Mouse (Mus musculus) thymus, postnatal 10 days (tissue): ENCODE data around the gene Lpar5.

Experiments used
- DNase-seq, 2 experiments: peaks; one replicate each; pipeline ENCODE4 v3.0.0; 2021; ENCODE audit warnings: low spot score in 2 of 2

Gene Lpar5

DNA sequence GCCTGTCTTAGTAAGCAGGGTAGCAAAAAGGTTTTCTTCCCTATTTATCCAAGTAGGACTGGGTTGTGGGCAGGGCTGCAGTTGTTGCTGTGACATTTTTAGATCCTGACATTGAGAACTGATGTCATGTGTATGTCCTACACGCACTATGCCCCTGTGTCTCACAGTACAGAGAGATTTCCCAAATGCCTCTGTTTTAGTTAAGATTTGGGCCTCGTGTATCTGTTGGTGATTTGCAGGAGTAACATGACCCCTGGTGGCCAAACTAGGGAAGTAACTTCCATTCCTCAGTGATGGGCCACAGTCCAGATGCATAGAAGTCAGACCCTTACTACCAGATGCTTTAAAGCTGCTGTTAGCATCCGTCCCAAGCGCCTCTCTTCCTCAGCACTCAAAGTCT is 16.7 kb downstream of the Lpar5 start:
- DNase-seq = peak in 1 of 2 experiments; percentile 72

DNA sequence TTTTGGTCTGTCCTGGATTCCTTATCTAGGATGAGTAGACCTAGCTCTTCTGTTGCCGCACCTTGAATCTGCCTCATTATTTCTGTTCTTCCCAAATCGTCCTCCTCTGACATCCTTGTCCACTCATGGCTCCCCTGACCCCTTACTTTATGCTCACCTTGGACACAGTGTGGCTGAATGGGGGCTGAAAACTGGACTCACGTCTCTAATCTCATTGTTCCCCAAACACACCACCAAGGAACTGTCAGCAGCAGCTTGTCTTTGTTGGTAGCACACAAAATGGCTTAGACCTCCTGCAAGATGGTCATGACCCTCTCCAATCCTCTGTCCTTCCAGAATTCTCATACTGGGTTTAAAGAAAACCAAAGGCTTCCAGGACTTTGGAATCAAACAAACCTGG is 20.2 kb downstream of the Lpar5 start:
- DNase-seq = no peak

DNA sequence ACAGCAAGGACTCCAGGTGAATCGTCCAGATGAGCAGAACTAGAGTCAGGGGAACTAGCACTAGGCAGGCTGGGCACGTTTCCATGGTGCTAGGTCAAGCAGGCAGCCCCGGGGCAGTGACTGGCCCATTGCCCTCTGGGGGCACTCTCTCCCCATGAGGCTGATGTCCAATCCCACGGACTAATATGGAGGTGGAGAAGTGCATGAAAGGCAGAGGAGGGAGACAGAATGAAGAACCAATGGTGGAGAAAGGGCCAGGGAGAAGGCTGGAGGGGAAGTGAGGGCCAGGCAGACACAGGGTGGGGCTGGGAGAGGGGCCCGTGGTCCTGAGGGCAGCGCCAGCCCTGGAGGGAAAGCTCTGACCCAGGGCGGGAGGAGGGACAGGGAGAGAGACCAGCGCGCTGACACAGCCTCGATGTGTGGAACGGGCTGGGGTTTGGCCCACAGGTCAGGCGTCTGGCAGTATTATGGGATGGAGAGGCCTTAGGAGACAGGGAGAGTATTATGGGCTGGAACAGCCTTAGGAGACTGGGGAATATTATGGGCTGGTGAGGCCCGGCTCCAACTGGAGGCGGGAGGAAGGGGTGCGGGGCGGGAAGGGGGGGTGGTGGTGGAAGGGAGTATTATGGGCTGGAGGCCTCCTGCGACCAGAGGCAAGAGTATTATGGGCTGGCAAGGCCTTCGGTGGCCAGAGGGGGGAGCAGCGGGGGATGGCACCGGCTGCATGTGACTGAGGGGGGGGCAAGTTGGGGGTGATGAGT is 21.0 kb downstream of the Lpar5 start:
- DNase-seq = peak in 1 of 2 experiments; percentile 44

DNA sequence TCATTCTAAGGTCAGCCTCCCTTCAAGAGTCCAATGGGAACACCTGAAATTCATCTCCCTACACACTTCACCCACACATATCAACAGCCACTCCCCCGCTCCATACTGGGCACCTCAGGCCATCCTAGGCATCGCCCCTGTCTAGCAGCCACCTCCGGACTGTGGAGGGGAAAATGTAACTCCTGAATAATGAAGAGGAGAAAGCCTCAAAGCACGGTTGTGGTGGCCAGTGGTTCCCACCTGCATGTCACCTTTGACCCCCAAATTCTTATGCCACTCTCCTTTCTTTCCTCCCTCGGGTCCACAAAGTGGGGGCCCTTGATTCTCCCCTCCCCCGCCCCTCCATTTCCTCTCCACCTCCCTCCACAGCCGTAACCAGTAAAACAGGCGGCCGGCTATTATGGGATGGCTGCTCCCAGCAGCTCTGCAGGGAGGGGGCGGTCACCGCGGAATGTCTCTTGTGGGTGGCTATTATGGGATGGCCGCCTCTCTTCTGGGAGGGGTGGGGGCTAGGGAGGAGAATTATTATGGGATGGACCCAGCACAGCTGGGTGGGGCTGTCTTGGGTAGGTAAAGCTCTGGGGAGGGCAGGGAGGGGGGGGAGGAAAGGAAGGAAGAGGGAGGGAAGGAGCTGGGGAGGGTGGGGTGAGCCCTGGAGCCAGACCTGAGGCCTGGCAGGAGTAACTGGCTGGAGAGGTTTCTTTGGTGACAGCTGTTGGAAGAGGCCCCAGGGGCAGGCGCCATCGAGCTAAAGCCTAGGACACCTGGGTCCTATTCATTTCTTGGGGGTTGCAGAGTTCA is 22.0 kb downstream of the Lpar5 start:
- DNase-seq = peak; percentile 72 to 78

DNA sequence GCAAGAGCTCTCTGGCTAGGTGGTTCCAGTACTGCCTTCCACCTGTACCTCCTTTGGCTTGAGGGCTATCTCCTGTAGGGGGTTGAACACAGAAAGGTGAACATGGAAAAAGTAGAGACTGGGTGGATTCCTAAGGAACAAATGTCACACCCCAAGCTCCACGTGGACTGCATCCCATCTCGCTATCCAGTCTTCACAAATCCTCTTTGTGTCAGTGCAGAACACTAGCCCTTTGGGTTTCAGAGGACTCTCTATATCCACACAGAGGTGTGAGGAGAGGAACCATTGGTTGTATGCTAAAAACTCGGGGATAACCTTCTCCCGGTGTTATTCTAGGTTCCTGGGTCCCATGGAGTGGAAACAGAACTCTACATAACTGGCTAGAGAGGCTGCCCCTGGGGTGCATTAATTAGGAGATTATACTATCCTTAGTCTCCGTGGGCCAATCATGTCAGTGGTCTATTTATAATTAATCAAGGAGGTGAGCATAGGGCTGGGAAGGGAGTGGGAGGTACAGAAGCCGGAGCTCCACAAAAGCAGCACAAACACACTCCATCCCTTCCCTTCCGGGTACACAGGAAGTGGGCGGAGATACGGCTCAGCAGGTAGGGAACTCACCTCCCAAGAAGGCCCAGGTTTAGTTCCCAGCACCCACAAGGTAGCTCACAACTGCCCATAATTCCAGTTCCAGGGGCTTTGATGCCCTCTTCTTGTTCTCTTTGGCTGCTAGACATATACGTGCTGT is 22.8 kb downstream of the Lpar5 start:
- no peak for DNase-seq

DNA sequence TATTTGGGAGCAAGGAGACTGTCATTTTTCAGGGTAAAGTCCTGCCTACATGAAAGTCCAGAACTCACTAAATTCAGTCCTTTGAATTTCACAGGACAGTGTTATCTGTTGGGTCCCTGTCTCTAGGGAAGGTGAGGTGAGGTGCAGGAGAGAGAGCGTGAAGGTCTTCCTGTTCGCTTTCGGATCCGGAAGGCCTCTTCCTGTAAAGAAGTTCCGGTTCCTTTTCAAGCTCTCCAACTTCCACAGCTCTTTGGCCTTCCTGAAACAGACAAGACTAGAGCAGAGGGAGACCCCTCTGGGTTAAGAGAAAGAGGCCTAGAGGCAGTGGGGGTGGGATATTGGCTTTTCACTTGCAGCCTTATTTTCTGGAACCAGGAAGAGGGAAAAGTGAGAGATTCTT is 24.7 kb downstream of the Lpar5 start:
- DNase-seq = peak in 1 of 2 experiments; percentile 41

DNA sequence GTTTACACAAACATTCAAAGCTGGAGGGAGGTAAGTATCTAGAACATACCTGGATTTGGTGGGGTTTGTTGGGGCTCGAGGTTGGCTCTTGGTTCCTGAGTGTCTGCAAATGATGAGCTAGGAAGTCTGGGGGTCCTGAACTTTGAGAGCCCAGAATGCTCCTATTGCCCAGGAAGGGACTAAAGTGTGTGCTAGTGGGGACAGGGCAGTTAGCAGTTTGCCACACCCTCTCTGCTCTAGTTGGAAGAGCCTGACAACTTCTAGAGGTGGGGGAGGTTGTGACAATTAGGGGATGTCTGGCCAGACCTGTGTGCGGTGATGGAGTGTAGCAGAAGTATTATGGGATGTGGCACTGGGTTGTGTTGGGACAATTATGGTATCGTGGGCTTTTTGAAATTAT is 27.1 kb downstream of the Lpar5 start:
- no peak for DNase-seq

DNA sequence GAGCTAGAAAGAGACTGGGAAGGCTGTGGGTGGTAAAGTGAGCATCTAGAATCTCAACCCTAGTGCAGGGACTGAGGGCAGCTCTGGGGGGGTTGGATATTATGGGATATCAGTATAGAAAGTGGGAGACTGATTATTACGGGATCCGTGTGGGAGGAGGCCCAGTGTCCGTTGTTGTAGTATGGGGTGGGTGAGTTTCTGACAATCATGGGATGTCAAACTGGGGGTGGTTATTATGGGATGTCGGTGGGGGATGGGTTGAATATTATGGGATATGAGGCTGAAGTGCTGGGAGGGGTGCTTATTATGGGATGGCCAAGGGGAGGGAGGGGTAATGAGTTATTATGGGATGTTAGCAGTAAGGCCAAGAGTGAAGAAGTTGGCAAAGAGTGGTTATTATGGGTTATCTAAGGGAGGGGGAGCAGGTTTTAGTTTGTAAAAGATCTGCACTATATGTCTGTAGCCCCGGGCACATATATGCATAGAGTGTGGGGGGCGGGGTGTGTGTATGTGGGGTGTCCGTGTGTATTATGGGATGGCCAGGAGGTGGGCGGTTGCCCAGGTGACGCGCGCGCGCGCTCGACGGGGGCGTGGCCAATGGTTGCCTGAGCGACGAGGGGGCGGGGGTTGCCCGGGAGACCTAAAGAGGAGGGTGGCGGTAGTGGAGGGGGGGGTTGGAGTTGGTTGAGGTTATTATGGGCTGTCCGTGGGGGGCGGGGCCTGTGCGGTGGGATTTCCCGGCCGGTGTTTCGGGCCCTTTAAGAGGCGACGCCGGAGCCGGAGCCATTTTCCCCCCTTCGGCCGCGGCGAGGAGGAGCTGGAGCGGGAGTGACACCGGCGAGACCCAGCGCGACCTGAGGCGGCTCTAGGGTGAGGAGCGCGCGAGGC is 27.9 kb downstream of the Lpar5 start, which contains the start of gene Chd4:
Gene Chd4 (plus strand): TSS at position 591 of the 888 bp plus-strand sequence.
- peak; percentile 92 to 95 for DNase-seq

DNA sequence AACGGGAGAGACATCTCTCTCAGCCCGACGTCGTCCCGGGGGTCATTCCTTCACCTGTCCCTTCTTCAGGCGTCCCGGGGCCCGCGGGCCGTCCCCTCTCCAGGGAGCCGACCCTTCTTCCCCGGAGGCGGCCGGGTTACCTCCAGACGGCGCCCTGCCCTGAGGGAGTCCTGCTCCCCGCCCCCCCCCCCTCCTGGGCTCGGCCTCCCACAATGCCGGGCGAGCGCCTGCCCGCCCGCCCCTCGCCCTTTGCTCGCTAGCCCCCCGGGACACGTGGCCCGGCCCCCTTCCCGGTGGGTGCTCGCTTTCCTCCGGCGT is 28.5 kb downstream of the Lpar5 start:
- no peak for DNase-seq

DNA sequence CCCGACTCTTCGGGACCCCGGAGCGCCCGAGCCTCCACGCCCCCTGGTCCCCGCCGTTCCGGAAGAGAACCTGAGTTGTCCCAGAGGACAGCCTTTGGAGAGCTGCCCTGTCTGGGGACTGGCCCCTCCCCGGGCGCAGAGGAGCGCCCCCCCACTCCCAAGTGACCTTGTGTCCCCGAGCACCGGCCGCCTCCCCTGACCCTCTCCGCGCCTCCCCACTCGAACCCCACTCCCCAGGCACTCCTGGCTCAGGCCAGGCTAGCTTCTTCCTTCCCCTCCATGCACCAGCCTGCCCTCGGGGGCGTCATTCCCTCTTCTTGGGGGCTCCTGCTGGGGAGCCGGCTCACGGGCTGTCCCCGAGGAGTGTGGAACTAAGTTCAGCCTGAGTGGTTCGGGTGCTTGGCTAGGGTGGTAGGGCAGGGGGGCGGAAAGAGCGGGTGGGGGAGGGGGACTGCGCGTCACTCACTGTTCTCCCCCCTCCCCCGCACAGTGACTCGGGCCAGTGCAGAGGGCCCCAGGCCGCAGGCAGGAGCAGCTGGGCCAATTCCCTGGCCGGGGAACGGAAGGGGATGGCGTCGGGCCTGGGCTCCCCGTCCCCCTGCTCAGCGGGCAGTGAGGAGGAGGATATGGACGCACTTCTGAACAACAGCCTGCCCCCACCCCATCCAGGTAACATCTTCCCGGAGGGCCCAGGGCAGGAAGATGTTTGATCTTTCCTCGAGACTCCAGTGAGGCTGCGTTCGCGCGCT is 29.1 kb downstream of the Lpar5 start:
- DNase-seq = peak; percentile 60 to 74

DNA sequence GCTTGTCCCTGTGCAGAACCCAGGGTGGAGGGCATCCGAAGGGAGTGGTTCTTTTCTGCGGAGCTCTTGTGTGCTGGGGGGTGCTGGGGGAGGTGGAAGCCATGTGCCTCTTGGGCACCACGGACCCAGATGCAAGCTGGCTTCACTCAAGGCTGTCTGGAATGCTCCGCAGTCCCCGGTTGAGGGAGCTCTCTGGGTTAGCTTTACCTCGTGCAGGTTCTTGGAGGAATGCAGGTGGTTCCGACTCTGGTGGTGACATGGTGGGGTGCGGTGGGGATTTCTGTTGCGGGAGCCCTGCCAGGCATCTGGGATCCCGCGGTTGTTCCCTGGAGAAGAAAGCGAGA is 29.6 kb downstream of the Lpar5 start:
- peak; percentile 47 to 48 for DNase-seq

DNA sequence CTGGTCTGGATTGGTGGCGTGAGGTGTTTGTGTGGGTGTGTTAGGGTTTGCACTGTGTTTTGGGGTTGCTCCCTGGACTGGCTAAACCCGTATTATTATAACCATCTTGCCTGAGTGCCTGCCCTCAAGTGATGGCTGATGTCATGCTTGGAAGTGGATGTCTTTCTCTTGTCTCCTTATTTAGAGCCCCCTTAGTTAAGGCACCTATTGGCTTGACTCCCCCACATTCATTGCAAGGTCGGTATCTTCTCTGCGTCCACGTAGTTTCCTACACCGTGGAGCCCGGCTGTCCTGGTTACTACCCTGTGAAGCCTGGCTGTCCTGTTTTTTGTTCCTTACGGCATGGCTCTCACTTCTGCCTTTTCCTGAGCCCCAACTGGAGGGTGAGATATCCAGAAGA is 30.2 kb downstream of the Lpar5 start:
- DNase-seq = no peak

DNA sequence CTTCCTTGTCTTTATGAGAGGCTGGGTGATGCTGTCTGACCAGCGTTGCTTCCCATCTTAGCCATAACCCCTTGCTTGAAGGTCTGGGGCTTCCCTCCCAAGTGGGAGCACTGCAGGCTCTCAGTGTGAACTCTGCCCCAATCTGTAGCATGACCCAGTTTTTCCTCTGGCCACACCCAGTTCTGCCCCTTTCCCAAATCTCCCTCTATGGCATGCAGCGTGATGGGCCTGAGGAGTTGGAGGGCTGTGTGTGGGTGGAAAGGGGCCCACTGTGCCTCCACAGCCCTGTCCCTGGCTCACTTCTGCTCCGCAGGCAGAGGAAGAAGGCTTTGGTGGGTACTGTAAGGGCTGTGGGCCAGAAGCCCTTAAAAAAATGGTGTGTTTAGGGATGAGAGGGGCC is 30.8 kb downstream of the Lpar5 start:
- no peak for DNase-seq

DNA sequence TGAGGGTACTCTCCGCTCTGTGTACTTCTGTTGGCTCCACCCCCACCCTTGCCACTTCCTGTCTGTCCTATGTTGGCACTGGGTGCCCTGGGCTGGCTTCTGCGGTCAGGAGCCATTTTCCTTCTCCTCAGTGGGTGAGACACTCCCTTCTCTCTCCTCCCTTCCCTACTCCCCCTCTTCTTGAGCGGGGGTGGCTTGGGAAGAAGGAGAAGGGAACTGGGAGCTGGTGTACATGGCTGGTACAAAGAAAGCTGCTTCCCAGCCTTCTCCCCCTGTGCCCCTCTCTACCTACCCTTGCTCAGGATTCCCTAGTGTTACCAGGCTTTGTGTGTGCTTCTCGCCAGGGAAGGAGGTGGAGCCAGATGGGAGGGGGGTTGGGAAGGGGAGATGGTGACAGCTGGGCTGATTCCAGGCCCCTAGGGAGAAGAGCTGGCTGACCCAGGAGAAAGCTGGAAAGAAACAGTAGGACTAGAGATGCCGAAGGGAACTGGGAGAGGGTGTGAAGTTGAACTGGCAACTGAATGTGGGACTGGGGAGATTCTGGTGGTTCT is 31.8 kb downstream of the Lpar5 start:
- DNase-seq = peak; percentile 75 to 77

DNA sequence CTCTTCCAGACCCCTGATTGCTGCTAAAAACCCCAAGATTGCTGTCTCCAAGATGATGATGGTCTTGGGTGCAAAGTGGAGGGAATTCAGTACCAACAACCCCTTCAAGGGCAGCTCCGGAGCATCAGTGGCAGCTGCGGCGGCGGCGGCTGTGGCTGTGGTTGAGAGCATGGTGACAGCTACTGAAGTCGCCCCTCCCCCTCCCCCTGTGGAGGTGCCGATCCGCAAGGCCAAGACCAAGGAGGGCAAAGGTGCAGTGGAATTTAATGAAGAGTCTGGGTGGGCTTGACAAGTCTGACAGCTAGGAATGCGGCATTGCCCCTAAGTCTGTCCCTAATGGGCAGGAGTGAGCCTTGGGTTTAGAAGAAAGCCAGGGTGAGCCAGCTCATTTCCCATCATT is 33.7 kb downstream of the Lpar5 start:
- DNase-seq = no peak

DNA sequence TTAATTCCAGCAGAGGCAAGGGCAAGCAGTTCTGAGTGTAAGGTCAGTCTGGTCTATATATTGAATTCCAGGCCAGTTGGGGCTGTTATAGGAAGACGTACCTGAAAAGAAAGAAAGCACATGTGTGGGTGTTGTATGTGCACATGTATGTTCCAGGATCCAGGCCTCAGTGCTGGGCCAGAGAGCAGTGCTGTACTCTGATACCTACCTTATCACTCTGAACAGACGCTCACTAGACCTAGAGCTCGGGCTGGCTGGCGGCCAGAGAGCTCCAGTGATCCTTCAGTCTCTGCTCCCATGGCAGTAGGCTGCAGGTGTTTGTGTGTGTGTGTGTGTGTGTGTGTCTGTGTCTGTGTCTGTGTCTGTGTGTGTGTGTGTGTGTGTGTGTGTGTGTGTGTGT is 36.5 kb downstream of the Lpar5 start:
- DNase-seq = no peak

DNA sequence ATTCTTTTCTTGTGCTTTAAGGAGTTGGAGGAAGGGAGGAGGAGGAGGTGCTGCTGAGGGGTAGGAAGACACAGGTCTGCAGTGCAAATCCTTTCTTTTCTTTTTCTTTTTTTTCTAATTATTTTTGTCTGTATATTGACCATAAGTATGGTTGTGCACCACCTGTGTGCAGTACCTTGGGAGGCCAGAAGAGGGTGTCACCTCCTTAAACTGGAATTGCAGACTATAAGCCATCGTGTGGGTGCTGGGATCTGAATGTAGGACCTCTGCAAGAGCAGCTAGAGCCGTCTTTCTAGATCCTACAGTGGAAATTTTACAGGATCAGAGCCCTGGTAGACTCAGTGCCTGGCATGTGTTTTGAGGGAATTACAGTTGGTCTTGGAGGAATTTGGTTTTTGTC is 40.0 kb downstream of the Lpar5 start:
- no peak for DNase-seq

DNA sequence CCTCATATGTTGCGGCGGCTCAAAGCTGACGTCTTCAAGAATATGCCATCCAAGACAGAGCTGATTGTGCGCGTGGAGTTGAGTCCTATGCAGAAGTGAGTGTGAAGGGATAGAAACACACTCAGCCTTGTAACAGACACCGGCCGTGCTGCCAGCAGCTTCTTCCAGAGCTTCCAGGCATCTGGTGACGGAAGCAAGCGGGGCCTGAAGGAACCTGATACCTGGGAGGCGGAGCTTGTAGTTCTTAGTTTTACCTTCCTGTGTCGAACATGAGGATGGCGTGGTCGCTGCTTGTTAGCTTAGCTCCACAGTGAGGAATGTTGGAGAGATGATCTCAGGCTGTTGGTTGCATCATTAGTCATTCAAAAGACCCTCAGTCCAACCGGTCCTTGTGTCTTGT is 41.7 kb downstream of the Lpar5 start:
- DNase-seq = no peak

DNA sequence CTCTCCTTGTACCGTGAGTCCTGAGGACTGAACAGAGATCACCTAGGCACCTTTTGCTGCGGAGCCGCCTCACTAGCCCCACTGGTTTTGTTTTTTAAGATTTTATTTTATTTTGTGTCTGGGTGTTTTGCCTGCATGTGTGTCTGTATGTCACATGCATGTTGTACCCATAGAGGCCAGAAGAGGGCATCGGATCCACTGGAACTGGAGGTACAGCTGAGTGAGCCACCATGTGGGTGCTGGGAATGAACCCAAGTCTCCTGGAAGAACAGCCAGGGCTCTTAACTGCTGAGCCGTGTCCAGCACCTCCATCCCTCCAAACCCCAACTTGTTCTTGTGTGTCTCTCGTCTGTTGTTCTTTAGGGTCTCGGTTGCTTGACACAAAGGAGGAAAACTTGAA is 43.2 kb downstream of the Lpar5 start:
- DNase-seq = peak in 1 of 2 experiments; percentile 53

DNA sequence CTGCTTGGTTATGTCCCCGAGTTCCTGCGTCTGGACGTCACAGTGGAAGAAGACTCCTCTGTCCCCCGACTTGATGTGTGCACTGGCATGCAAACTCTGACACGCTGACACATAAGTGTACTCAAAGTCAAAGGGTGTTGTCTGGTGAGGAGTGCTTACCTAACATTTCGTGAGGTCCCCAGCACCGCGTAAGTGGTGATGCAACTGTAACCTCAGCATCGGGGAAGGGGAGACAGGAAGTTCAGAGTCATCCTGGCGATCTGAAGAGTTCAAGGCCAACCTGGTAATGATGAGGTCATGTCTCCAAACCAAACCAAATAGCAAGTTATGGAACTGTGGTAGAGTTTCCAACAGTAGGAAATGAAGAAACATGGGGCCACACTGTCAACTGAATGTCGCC is 44.8 kb downstream of the Lpar5 start:
- no peak for DNase-seq

DNA sequence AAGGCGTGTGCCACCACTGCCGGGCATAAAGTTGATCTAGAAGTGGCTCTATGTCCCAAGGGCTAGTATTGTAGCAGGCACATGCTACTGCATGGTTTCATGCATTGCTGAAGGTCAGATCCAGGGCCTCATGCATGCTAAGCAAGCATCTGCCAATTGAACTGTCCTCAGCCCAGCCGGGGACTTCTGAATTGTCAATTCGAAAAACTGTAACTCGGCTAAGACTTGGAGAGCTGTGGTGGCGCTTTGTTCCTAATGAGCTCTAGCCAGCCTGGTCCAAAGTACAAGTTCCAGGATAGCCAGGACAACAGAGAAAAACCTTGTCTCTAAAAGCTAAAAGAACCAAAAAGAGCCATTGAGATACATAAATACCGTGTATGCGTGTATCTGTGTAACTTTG is 51.7 kb downstream of the Lpar5 start:
- DNase-seq = no peak
